Mouse (Mus musculus): ENCODE measurements around the gene 9330182O14Rik.

GRCm38 (mm10) chr15:40116396-40116795, 17.8 kb upstream of the 9330182O14Rik start:
- no peak for TF ChIP-seq CTCF (IDR thresholded peaks at IDR 0.05; ENCODE audit: extremely low read depth, insufficient read depth, low read length)
- no peak for TF ChIP-seq POLR2A (IDR thresholded peaks at IDR 0.05; ENCODE audit: extremely low read depth, insufficient read depth, low read length)
